Mouse (Mus musculus): ENCODE data around the gene Tcte2.

DNA sequence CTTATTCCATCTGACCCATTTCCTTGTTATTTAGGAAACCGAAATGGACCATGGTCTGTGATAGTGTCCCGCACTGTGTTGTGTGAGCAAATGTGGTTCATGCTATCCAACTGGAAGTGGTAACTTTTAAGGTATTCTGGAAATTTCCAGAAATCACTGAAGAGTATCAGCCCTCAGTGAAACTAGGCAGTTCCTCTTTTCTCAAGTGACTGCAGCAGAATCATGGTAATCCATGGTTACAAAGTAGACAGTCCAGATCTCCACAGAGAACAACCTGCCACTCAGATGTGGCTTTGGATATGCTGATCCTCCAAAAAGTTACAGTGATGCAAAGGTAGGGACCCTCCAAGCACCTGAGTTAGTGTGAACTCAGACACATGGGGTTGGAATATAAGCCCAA is 22.7 kb downstream of the Tcte2 start:
- TF ChIP-seq POLR2A (IDR thresholded peaks at IDR 0.05; ENCODE audit: borderline replicate concordance, extremely low read depth, low read depth, low read length): no peak
- no peak for TF ChIP-seq CTCF (IDR thresholded peaks at IDR 0.05; ENCODE audit: insufficient read depth, low read length)

Data from lung, adult 2 months (tissue).